Mouse (Mus musculus) heart, postnatal 0 days (tissue): ENCODE measurements around the gene Irf2. TPM values are rescaled to one million over a fixed set of nuclear protein-coding genes. Genes with fewer than 3 reads are reported as not detected.

Experiments
- ATAC-seq: fragments of 200-750 bp; cut with Nextera tagmentation; 2 replicates; pipeline ENCODE4 v1.8.0; 2017; ENCODE audit warnings: low read depth, moderate number of reproducible peaks, moderate library complexity; ENCODE audit not compliant: insufficient read depth
- DNase-seq: peaks from one replicate; pipeline ENCODE4 v3.0.0-alpha.2; 2016; ENCODE audit warnings: low spot score
- H3K27ac ChIP-seq: fragments of 300-500 bp; sonication (generic); 2 replicates; pipeline ENCODE4 v1.5.1; 2014; ENCODE audit warnings: low read depth, mild to moderate bottlenecking
- H3K27me3 ChIP-seq: fragments of 300-500 bp; sonication (generic); 2 replicates; pipeline ENCODE4 v1.6.1; 2014; ENCODE audit warnings: low read length, mixed read lengths; ENCODE audit not compliant: control insufficient read depth, insufficient read depth
- H3K36me3 ChIP-seq: fragments of 300-500 bp; sonication (generic); replicated peaks from 2 replicates; pipeline ENCODE4 v1.6.1; 2014; ENCODE audit warnings: low read length, mixed read lengths; ENCODE audit not compliant: control insufficient read depth, insufficient read depth
- H3K4me1 ChIP-seq: fragments of 300-500 bp; sonication (generic); 2 replicates; pipeline ENCODE4 v1.6.1; 2014; ENCODE audit warnings: antibody characterized with exemption; ENCODE audit not compliant: control insufficient read depth, insufficient read depth
- H3K4me2 ChIP-seq: fragments of 300-500 bp; sonication (generic); 2 replicates; pipeline ENCODE4 v1.6.1; 2014; ENCODE audit warnings: low read depth, mild to moderate bottlenecking, low read length, moderate library complexity
- H3K4me3 ChIP-seq: fragments of 300-500 bp; sonication (generic); 2 replicates; pipeline ENCODE4 v1.5.1; 2014; ENCODE audit warnings: low read depth, low read length
- H3K9ac ChIP-seq: fragments of 300-500 bp; sonication (generic); replicated peaks from 2 replicates; pipeline ENCODE4 v1.6.1; 2014; ENCODE audit warnings: low read depth, low read length, mixed read lengths
- H3K9me3 ChIP-seq: fragments of 300-500 bp; sonication (generic); replicated peaks from 2 replicates; pipeline ENCODE4 v1.6.1; 2016; ENCODE audit warnings: low read length; ENCODE audit not compliant: control insufficient read depth
- CTCF ChIP-seq: IDR thresholded peaks from 2 replicates; pipeline ENCODE4 v1.5.1; 2016; ENCODE audit warnings: antibody characterized with exemption, control low read depth, low read depth
- EP300 ChIP-seq: IDR thresholded peaks from 2 replicates; pipeline ENCODE4 v1.6.1; 2016; ENCODE audit warnings: antibody characterized with exemption, low read depth
- WGBS: fragments of 180-500 bp; shearing (Covaris S2); extraction: QIAGEN DNeasy Blood & Tissue Kit; methylation state at CpG from one replicate; pipeline ENCODE4 v1.1.7; 2014; 5-methylcytosine and 5-hydroxymethylcytosine counted together
- polyA plus RNA-seq: library from polyadenylated mRNA; unstranded; fragments of >200 nt; fragmentation: Nextera tagmentation; extraction: Ambion mirVana; gene quantifications from 2 replicates; pipeline ENCODE4 v1.2.1, GENCODE M21; 2015
- total RNA-seq: library from RNA; depleted of rRNA; stranded (reverse); fragments of >200 nt; gene quantifications from 2 replicates; pipeline ENCODE4 v1.2.3, GENCODE M21; 2014; ENCODE audit warnings: low replicate concordance

Gene Irf2
- total and polyA plus RNA-seq, 2 experiments from 2014 or later = 4.6 to 22.2 TPM

GRCm38 (mm10) chr8:46742691-46743082 is 3.2 kb downstream of the Irf2 start:
- no peak overlapping the region for H3K27ac ChIP-seq
- no peaks in the 10 kb centered on the region for H3K9me3 ChIP-seq
- H3K36me3 ChIP-seq = no peaks in the 10 kb centered on the region
- TF ChIP-seq EP300 = no peak
- TF ChIP-seq CTCF = no peak
- no peak overlapping the region for H3K9ac ChIP-seq
- H3K4me1 ChIP-seq = peaks cover 42% of the 10 kb centered on the region
- no peak overlapping the region for H3K4me3 ChIP-seq
- 51% methylated on average over 5 of the region's 5 CpGs for WGBS
- ATAC-seq = no peak
- no peaks in the 10 kb centered on the region for H3K27me3 ChIP-seq
- H3K4me2 ChIP-seq = peak overlapping the region; percentile 69; the same call in 1 of the 2 replicates
- no peak for DNase-seq

DNA sequence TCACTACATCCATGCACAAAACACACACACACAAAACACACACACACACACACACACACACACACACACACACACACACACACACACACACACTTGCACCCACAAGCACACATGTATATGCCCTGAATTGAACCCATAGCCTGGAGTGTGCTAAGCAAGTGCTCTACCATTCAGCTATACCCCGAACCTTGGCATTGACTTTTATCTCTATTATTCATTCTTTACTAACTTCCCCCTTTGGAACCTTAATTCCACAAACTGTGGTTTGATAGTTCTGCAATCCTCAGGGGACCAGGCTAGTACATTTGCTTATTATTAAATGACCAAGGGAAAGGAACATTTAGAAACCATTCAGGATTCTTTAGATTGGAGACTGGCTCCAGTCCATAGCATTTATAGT is 5.9 kb downstream of the Irf2 start:
- H3K27ac ChIP-seq = no peak overlapping the region
- no peak for ATAC-seq
- H3K36me3 ChIP-seq = no peaks in the 10 kb centered on the region
- no peaks in the 10 kb centered on the region for H3K9me3 ChIP-seq
- H3K27me3 ChIP-seq = no peaks in the 10 kb centered on the region
- WGBS = 65% methylated on average over 1 of the region's 1 CpGs
- no peak overlapping the region for H3K9ac ChIP-seq
- H3K4me1 ChIP-seq = peaks cover 32% of the 10 kb centered on the region
- DNase-seq = no peak
- no peak for TF ChIP-seq CTCF
- TF ChIP-seq EP300 = no peak
- no peak overlapping the region for H3K4me2 ChIP-seq
- no peak overlapping the region for H3K4me3 ChIP-seq

- Histone ChIP-seq H3K4me3 (no peak overlapping the region), H3K4me2 (no peak overlapping the region), H3K27ac (no peak overlapping the region), H3K4me1 (peaks cover 29% of the 10 kb centered on the region), H3K27me3 (no peaks in the 10 kb centered on the region), H3K9ac (no peak overlapping the region), H3K36me3 (no peaks in the 10 kb centered on the region), H3K9me3 (no peaks in the 10 kb centered on the region)
- DNase-seq (no peak), ATAC-seq (no peak)
- 47% methylated on average over 4 of the region's 4 CpGs for WGBS
- TF ChIP-seq EP300 (no peak), CTCF (no peak)
Observed at GRCm38 (mm10) chr8:46747311-46747980, 7.9 kb downstream of the Irf2 start.

- H3K9me3 ChIP-seq = no peaks in the 10 kb centered on the region
- no peaks in the 10 kb centered on the region for H3K36me3 ChIP-seq
- ATAC-seq = no peak
- H3K27me3 ChIP-seq = no peaks in the 10 kb centered on the region
- TF ChIP-seq CTCF = no peak
- TF ChIP-seq EP300 = no peak
- no peak overlapping the region for H3K4me3 ChIP-seq
- 79% methylated on average over 5 of the region's 5 CpGs for WGBS
- no peak overlapping the region for H3K9ac ChIP-seq
- no peak overlapping the region for H3K27ac ChIP-seq
- no peak overlapping the region for H3K4me2 ChIP-seq
- DNase-seq = no peak
- H3K4me1 ChIP-seq = peaks cover 24% of the 10 kb centered on the region
Observed at GRCm38 (mm10) chr8:46750000-46750399, 10.5 kb downstream of the Irf2 start.

DNA sequence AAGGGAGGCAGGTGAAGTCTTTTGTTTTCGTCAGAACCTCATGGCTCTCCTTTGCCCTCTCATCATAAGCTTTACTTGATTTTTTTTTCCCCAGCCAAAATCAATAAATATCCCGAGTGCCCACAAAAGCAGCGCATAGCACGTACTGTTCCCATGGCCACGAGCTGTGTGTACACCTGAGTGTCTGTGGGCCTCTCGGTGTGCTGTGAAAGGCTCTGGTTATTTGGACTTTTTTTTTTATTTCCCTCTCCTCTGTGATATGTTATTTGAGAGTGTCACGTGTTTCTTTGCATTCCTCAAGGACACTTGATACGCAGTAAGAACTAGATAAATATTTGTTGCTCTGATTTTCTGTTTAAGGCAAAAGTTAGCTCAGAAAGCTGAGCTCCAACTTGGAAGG is 11.0 kb downstream of the Irf2 start:
- TF ChIP-seq CTCF = no peak
- no peak for TF ChIP-seq EP300
- Histone ChIP-seq H3K4me3 (no peak overlapping the region), H3K27me3 (no peaks in the 10 kb centered on the region), H3K9ac (no peak overlapping the region), H3K4me1 (peaks cover 24% of the 10 kb centered on the region), H3K9me3 (no peaks in the 10 kb centered on the region), H3K4me2 (no peak overlapping the region), H3K36me3 (no peaks in the 10 kb centered on the region), H3K27ac (no peak overlapping the region)
- no peak for DNase-seq
- WGBS = 78% methylated on average over 8 of the region's 8 CpGs
- no peak for ATAC-seq

- H3K4me2 ChIP-seq = no peak overlapping the region
- H3K4me1 ChIP-seq = peaks cover 24% of the 10 kb centered on the region
- 57% methylated on average over 4 of the region's 4 CpGs for WGBS
- H3K27ac ChIP-seq = no peak overlapping the region
- ATAC-seq (no peak), DNase-seq (no peak)
- no peaks in the 10 kb centered on the region for H3K36me3 ChIP-seq
- H3K4me3 ChIP-seq = no peak overlapping the region
- no peak overlapping the region for H3K9ac ChIP-seq
- TF ChIP-seq EP300 (no peak), CTCF (no peak)
- H3K27me3 ChIP-seq = no peaks in the 10 kb centered on the region
- no peaks in the 10 kb centered on the region for H3K9me3 ChIP-seq
Observed at GRCm38 (mm10) chr8:46751151-46751550, 11.6 kb downstream of the Irf2 start.
